Mouse (Mus musculus): ENCODE measurements around the gene Poc1b. TPM values are rescaled to one million over a fixed set of nuclear protein-coding genes. Genes with fewer than 3 reads are reported as not detected.
A peak's percentile ranks its signal among the peaks of the same experiment; 100 is the strongest.

Gene Poc1b
- polyA plus RNA-seq (2014; fragmentation: Nextera tagmentation; extraction: Ambion mirVana) = 29.7 and 33.5 TPM in 2 replicates

GRCm38 (mm10) chr10:99106703-99107631, at the start of gene Poc1b:
Gene Poc1b, plus strand, starts transcription at chr10:99107036.
- Histone ChIP-seq H3K9ac (ENCODE audit: low read length) (peak within 1 kb of the TSS; percentile 87), H3K4me1 (replicated peaks; ENCODE audit: control insufficient read depth, insufficient read depth, low read length) (peaks cover 16% of the 10 kb centered on the region), H3K4me2 (ENCODE audit: low read length) (peak within 1 kb of the TSS; percentile 77), H3K36me3 (ENCODE audit: control insufficient read depth, insufficient read depth, low read length) (peaks cover 16% of the 10 kb centered on the region; the same call in 1 of the 2 replicates), H3K4me3 (ENCODE audit: low read depth, low read length) (peak within 1 kb of the TSS; percentile 83), H3K27ac (ENCODE audit: low read depth) (peak within 1 kb of the TSS; percentile 83), H3K9me3 (ENCODE audit: control insufficient read depth, low read length) (peaks cover 11% of the 10 kb centered on the region; the same call in 1 of the 2 replicates), H3K27me3 (replicated peaks; ENCODE audit: control insufficient read depth, insufficient read depth, low read length) (no peaks in the 10 kb centered on the region)
- under 1% methylated on average over 105 of the region's 106 CpGs for WGBS
- peak; percentile 94 for DNase-seq (ENCODE audit: low spot score)
- peak; percentile 92 for ATAC-seq (replicated peaks; ENCODE audit: low FRiP score, low TSS enrichment, low read depth)

GRCm38 (mm10) chr10:99060588-99060987, 46.2 kb upstream of the Poc1b start:
- Histone ChIP-seq H3K4me1 (replicated peaks; ENCODE audit: control insufficient read depth, insufficient read depth, low read length) (no peaks in the 10 kb centered on the region), H3K27ac (ENCODE audit: low read depth) (no peak overlapping the region), H3K4me3 (ENCODE audit: low read depth, low read length) (no peak overlapping the region), H3K9me3 (ENCODE audit: control insufficient read depth, low read length) (no peaks in the 10 kb centered on the region), H3K27me3 (replicated peaks; ENCODE audit: control insufficient read depth, insufficient read depth, low read length) (no peaks in the 10 kb centered on the region), H3K4me2 (ENCODE audit: low read length) (no peak overlapping the region), H3K36me3 (ENCODE audit: control insufficient read depth, insufficient read depth, low read length) (no peaks in the 10 kb centered on the region), H3K9ac (ENCODE audit: low read length) (no peak overlapping the region)
- WGBS = 82% methylated on average over 7 of the region's 7 CpGs
- DNase-seq (ENCODE audit: low spot score) (no peak), ATAC-seq (replicated peaks; ENCODE audit: low FRiP score, low TSS enrichment, low read depth) (no peak)

- Histone ChIP-seq H3K4me3 (ENCODE audit: low read depth, low read length) (no peak overlapping the region), H3K9ac (ENCODE audit: low read length) (no peak overlapping the region), H3K27ac (ENCODE audit: low read depth) (no peak overlapping the region), H3K9me3 (ENCODE audit: control insufficient read depth, low read length) (no peaks in the 10 kb centered on the region), H3K27me3 (replicated peaks; ENCODE audit: control insufficient read depth, insufficient read depth, low read length) (no peaks in the 10 kb centered on the region), H3K4me1 (replicated peaks; ENCODE audit: control insufficient read depth, insufficient read depth, low read length) (no peaks in the 10 kb centered on the region), H3K4me2 (ENCODE audit: low read length) (no peak overlapping the region), H3K36me3 (ENCODE audit: control insufficient read depth, insufficient read depth, low read length) (no peaks in the 10 kb centered on the region)
- ATAC-seq (replicated peaks; ENCODE audit: low FRiP score, low TSS enrichment, low read depth) (no peak), DNase-seq (ENCODE audit: low spot score) (no peak)
- 86% methylated on average over 10 of the region's 10 CpGs for WGBS
Observed at GRCm38 (mm10) chr10:99061418-99061817, 45.4 kb upstream of the Poc1b start.

- 79% methylated on average over 5 of the region's 5 CpGs for WGBS
- H3K36me3 ChIP-seq (ENCODE audit: control insufficient read depth, insufficient read depth, low read length) = no peaks in the 10 kb centered on the region
- no peaks in the 10 kb centered on the region for H3K27me3 ChIP-seq (replicated peaks; ENCODE audit: control insufficient read depth, insufficient read depth, low read length)
- no peak overlapping the region for H3K4me3 ChIP-seq (ENCODE audit: low read depth, low read length)
- ATAC-seq (replicated peaks; ENCODE audit: low FRiP score, low TSS enrichment, low read depth) (no peak), DNase-seq (ENCODE audit: low spot score) (no peak)
- H3K9ac ChIP-seq (ENCODE audit: low read length) = no peak overlapping the region
- no peaks in the 10 kb centered on the region for H3K9me3 ChIP-seq (ENCODE audit: control insufficient read depth, low read length)
- no peak overlapping the region for H3K27ac ChIP-seq (ENCODE audit: low read depth)
- H3K4me1 ChIP-seq (replicated peaks; ENCODE audit: control insufficient read depth, insufficient read depth, low read length) = no peaks in the 10 kb centered on the region
- H3K4me2 ChIP-seq (ENCODE audit: low read length) = no peak overlapping the region
Observed at GRCm38 (mm10) chr10:99062546-99062945, 44.3 kb upstream of the Poc1b start.

GRCm38 (mm10) chr10:99076113-99076895, 30.5 kb upstream of the Poc1b start:
- 88% methylated on average over 18 of the region's 18 CpGs for WGBS
- H3K9me3 ChIP-seq (ENCODE audit: control insufficient read depth, low read length) = no peaks in the 10 kb centered on the region
- no peak for ATAC-seq (replicated peaks; ENCODE audit: low FRiP score, low TSS enrichment, low read depth)
- no peaks in the 10 kb centered on the region for H3K4me1 ChIP-seq (replicated peaks; ENCODE audit: control insufficient read depth, insufficient read depth, low read length)
- H3K27me3 ChIP-seq (replicated peaks; ENCODE audit: control insufficient read depth, insufficient read depth, low read length) = no peaks in the 10 kb centered on the region
- no peak overlapping the region for H3K9ac ChIP-seq (ENCODE audit: low read length)
- no peak overlapping the region for H3K27ac ChIP-seq (ENCODE audit: low read depth)
- H3K4me2 ChIP-seq (ENCODE audit: low read length) = no peak overlapping the region
- no peak for DNase-seq (ENCODE audit: low spot score)
- no peaks in the 10 kb centered on the region for H3K36me3 ChIP-seq (ENCODE audit: control insufficient read depth, insufficient read depth, low read length)
- no peak overlapping the region for H3K4me3 ChIP-seq (ENCODE audit: low read depth, low read length)

GRCm38 (mm10) chr10:99078621-99079020, 28.2 kb upstream of the Poc1b start:
- H3K27ac ChIP-seq (ENCODE audit: low read depth) = no peak overlapping the region
- no peaks in the 10 kb centered on the region for H3K9me3 ChIP-seq (ENCODE audit: control insufficient read depth, low read length)
- ATAC-seq (replicated peaks; ENCODE audit: low FRiP score, low TSS enrichment, low read depth) (no peak), DNase-seq (ENCODE audit: low spot score) (no peak)
- H3K27me3 ChIP-seq (replicated peaks; ENCODE audit: control insufficient read depth, insufficient read depth, low read length) = no peaks in the 10 kb centered on the region
- no peaks in the 10 kb centered on the region for H3K36me3 ChIP-seq (ENCODE audit: control insufficient read depth, insufficient read depth, low read length)
- no peaks in the 10 kb centered on the region for H3K4me1 ChIP-seq (replicated peaks; ENCODE audit: control insufficient read depth, insufficient read depth, low read length)
- no peak overlapping the region for H3K4me3 ChIP-seq (ENCODE audit: low read depth, low read length)
- no peak overlapping the region for H3K4me2 ChIP-seq (ENCODE audit: low read length)
- H3K9ac ChIP-seq (ENCODE audit: low read length) = no peak overlapping the region
- WGBS = 77% methylated on average over 2 of the region's 2 CpGs

- no peaks in the 10 kb centered on the region for H3K27me3 ChIP-seq (replicated peaks; ENCODE audit: control insufficient read depth, insufficient read depth, low read length)
- H3K27ac ChIP-seq (ENCODE audit: low read depth) = no peak overlapping the region
- 83% methylated on average over 10 of the region's 10 CpGs for WGBS
- H3K9me3 ChIP-seq (ENCODE audit: control insufficient read depth, low read length) = no peaks in the 10 kb centered on the region
- no peak overlapping the region for H3K9ac ChIP-seq (ENCODE audit: low read length)
- no peaks in the 10 kb centered on the region for H3K36me3 ChIP-seq (ENCODE audit: control insufficient read depth, insufficient read depth, low read length)
- ATAC-seq (replicated peaks; ENCODE audit: low FRiP score, low TSS enrichment, low read depth) = no peak
- DNase-seq (ENCODE audit: low spot score) = no peak
- no peak overlapping the region for H3K4me3 ChIP-seq (ENCODE audit: low read depth, low read length)
- H3K4me1 ChIP-seq (replicated peaks; ENCODE audit: control insufficient read depth, insufficient read depth, low read length) = no peaks in the 10 kb centered on the region
- no peak overlapping the region for H3K4me2 ChIP-seq (ENCODE audit: low read length)
Observed at GRCm38 (mm10) chr10:99081569-99081990, 25.3 kb upstream of the Poc1b start.

GRCm38 (mm10) chr10:99083431-99084003, 23.3 kb upstream of the Poc1b start:
- ATAC-seq (replicated peaks; ENCODE audit: low FRiP score, low TSS enrichment, low read depth) = 0 out of 2 replicates have a peak, but pooled peaks have one; percentile 27
- Histone ChIP-seq H3K4me3 (ENCODE audit: low read depth, low read length) (no peak overlapping the region), H3K27me3 (replicated peaks; ENCODE audit: control insufficient read depth, insufficient read depth, low read length) (no peaks in the 10 kb centered on the region), H3K36me3 (ENCODE audit: control insufficient read depth, insufficient read depth, low read length) (no peaks in the 10 kb centered on the region), H3K9me3 (ENCODE audit: control insufficient read depth, low read length) (no peaks in the 10 kb centered on the region), H3K27ac (ENCODE audit: low read depth) (no peak overlapping the region), H3K9ac (ENCODE audit: low read length) (no peak overlapping the region), H3K4me1 (replicated peaks; ENCODE audit: control insufficient read depth, insufficient read depth, low read length) (no peaks in the 10 kb centered on the region), H3K4me2 (ENCODE audit: low read length) (no peak overlapping the region)
- WGBS = 92% methylated on average over 14 of the region's 14 CpGs
- DNase-seq (ENCODE audit: low spot score) = no peak
